Comparison of ENCODE assay signal across 13 mouse cellular contexts in the genomic region with DNA sequence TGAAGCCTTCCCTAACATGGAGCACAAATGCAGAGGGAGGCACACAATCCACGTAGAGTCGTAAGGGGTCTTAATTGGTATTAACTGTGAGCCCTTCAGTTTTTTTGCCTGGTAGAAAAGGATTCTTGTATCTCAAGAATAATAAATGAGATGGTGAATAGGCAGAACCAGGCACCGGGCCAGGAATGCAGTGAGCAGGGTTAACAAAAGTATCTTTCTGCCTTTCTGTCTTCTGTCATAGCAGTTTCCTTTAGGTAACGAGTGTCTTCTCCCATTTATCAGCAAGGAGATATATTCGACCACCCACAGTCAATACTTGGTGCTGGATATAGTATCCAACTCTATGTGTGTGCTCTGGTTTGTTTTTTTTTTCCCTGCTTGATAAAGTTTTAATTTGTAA. TPM values are rescaled to one million over a fixed set of nuclear protein-coding genes. Genes with fewer than 3 reads are reported as not detected.
DNase-seq lines count a peak whose midpoint lies in the region; ATAC-seq and TF ChIP-seq lines count a peak whose summit lies in the region.
"Had no signal": no experiment of that assay in that cellular context is flagged by ENCODE, and none has a peak within 500 bp of the region (broad histone marks: within the 10 kb centered on the region; RNA-seq: fewer than 3 reads in every experiment).

No protein-coding gene starts in this region.

- H3K4me2 ChIP-seq in hindbrain, embryonic 14.5 days (replicated peaks), result peak overlapping the region; percentile 39; the same call in 1 of the 2 replicates
- H3K4me2 ChIP-seq in hindbrain, embryonic 11.5 days (replicated peaks; ENCODE audit: low read depth, low read length), result no peak overlapping the region
- no peak overlapping the region for H3K4me2 ChIP-seq in lung, postnatal 0 days (replicated peaks; ENCODE audit: low read depth, low read length)
- no peak overlapping the region for H3K4me2 ChIP-seq in neural tube, embryonic 15.5 days

- no peaks in the 10 kb centered on the region for H3K27me3 ChIP-seq in hindbrain, embryonic 14.5 days (ENCODE audit: control insufficient read depth, insufficient read depth, low read length)
- no peaks in the 10 kb centered on the region for H3K27me3 ChIP-seq in hindbrain, embryonic 11.5 days (ENCODE audit: control insufficient read depth, insufficient read depth, low read length)
- H3K27me3 ChIP-seq in lung, postnatal 0 days (replicated peaks; ENCODE audit: insufficient read depth, low read length), result no peaks in the 10 kb centered on the region
- no peaks in the 10 kb centered on the region for H3K27me3 ChIP-seq in neural tube, embryonic 15.5 days (replicated peaks)
- H3K27me3 ChIP-seq: limb, embryonic 15.5 days had no signal

- no peak for TF ChIP-seq EP300 in lung, postnatal 0 days (IDR thresholded peaks at IDR 0.05)

- DNase-seq in adrenal gland, postnatal 25 days, result peak; percentile 67
- DNase-seq in adrenal gland, postnatal 4 days (ENCODE audit: low spot score in 2 of 2), result no peak
- DNase-seq in hindbrain, embryonic 14.5 days (ENCODE audit: low spot score), result no peak
- no peak for DNase-seq in hindbrain, embryonic 11.5 days (ENCODE audit: low spot score)
- no peak for DNase-seq in lung, postnatal 0 days (ENCODE audit: low spot score)
- DNase-seq in lung, adult 18-20 months, result no peak
- DNase-seq: cerebellum, adult 9-11 months; gastrocnemius, postnatal 10 days; thymus, postnatal 25 days had no signal

- H3K4me1 ChIP-seq in hindbrain, embryonic 14.5 days (replicated peaks; ENCODE audit: control insufficient read depth, insufficient read depth, low read length), result peaks cover 8% of the 10 kb centered on the region
- no peaks in the 10 kb centered on the region for H3K4me1 ChIP-seq in hindbrain, embryonic 11.5 days (replicated peaks; ENCODE audit: control insufficient read depth, insufficient read depth, low read length)
- H3K4me1 ChIP-seq in lung, postnatal 0 days (ENCODE audit: insufficient read depth, low read depth, low read length), result peaks cover 10% of the 10 kb centered on the region; the same call in 1 of the 2 replicates
- H3K4me1 ChIP-seq in neural tube, embryonic 15.5 days, result peaks cover 22% of the 10 kb centered on the region

- H3K36me3 ChIP-seq in hindbrain, embryonic 14.5 days (replicated peaks; ENCODE audit: control insufficient read depth, insufficient read depth), result no peaks in the 10 kb centered on the region
- no peaks in the 10 kb centered on the region for H3K36me3 ChIP-seq in hindbrain, embryonic 11.5 days (ENCODE audit: control insufficient read depth, insufficient read depth, low read length)
- H3K36me3 ChIP-seq in lung, postnatal 0 days (ENCODE audit: insufficient read depth, low read length), result no peaks in the 10 kb centered on the region
- H3K36me3 ChIP-seq in neural tube, embryonic 15.5 days, result no peaks in the 10 kb centered on the region
- H3K36me3 ChIP-seq: limb, embryonic 15.5 days had no signal

- no peak for TF ChIP-seq CTCF in lung, postnatal 0 days (IDR thresholded peaks at IDR 0.05)

- H3K9ac ChIP-seq in hindbrain, embryonic 14.5 days, result no peak overlapping the region
- no peak overlapping the region for H3K9ac ChIP-seq in hindbrain, embryonic 11.5 days (ENCODE audit: low read depth, low read length)
- H3K9ac ChIP-seq in lung, postnatal 0 days (replicated peaks; ENCODE audit: low read depth), result no peak overlapping the region
- H3K9ac ChIP-seq in neural tube, embryonic 15.5 days (replicated peaks), result no peak overlapping the region
- H3K9ac ChIP-seq: limb, embryonic 15.5 days had no signal

- H3K4me3 ChIP-seq in hindbrain, embryonic 14.5 days (replicated peaks; ENCODE audit: low read length), result no peak overlapping the region
- H3K4me3 ChIP-seq in hindbrain, embryonic 11.5 days (ENCODE audit: low read depth, low read length), result no peak overlapping the region
- no peak overlapping the region for H3K4me3 ChIP-seq in lung, postnatal 0 days (ENCODE audit: low read depth, low read length)
- H3K4me3 ChIP-seq in neural tube, embryonic 15.5 days (replicated peaks), result no peak overlapping the region
- H3K4me3 ChIP-seq: limb, embryonic 15.5 days had no signal

- H3K27ac ChIP-seq in hindbrain, embryonic 14.5 days, result peak overlapping the region; percentile 69
- H3K27ac ChIP-seq in hindbrain, embryonic 11.5 days (ENCODE audit: low read depth, low read length), result no peak overlapping the region
- peak overlapping the region; percentile 93; the same call in 1 of the 2 replicates for H3K27ac ChIP-seq in lung, postnatal 0 days (ENCODE audit: low read length)
- H3K27ac ChIP-seq in neural tube, embryonic 15.5 days (replicated peaks), result peak overlapping the region; percentile 79

- H3K9me3 ChIP-seq in hindbrain, embryonic 14.5 days (ENCODE audit: control insufficient read depth, low read length), result no peaks in the 10 kb centered on the region
- no peaks in the 10 kb centered on the region for H3K9me3 ChIP-seq in hindbrain, embryonic 11.5 days (ENCODE audit: control insufficient read depth, low read length)
- H3K9me3 ChIP-seq in lung, postnatal 0 days (ENCODE audit: low read length), result no peaks in the 10 kb centered on the region
- no peaks in the 10 kb centered on the region for H3K9me3 ChIP-seq in neural tube, embryonic 15.5 days (replicated peaks)
- H3K9me3 ChIP-seq: limb, embryonic 15.5 days had no signal

- ATAC-seq in hindbrain, embryonic 14.5 days (ENCODE audit: low FRiP score), result no peak
- no peak for ATAC-seq in hindbrain, embryonic 11.5 days (ENCODE audit: low FRiP score)
- no peak for ATAC-seq in lung, postnatal 0 days
- no peak for ATAC-seq in neural tube, embryonic 15.5 days (ENCODE audit: low FRiP score)
- no peak for ATAC-seq in megakaryocyte-erythroid progenitor cell, adult 5-6 weeks (replicated peaks; ENCODE audit: low FRiP score, low TSS enrichment, poor library complexity, severe bottlenecking)

- WGBS in hindbrain, embryonic 14.5 days, result 42% methylated on average over 5 of the region's 5 CpGs
- WGBS in hindbrain, embryonic 11.5 days, result 81% methylated on average over 5 of the region's 5 CpGs
- WGBS in lung, postnatal 0 days, result 44% methylated on average over 5 of the region's 5 CpGs
- 40% methylated on average over 5 of the region's 5 CpGs for WGBS in neural tube, embryonic 15.5 days

RNA-seq across cellular contexts. Expression of gene A830005F24Rik, which starts 40.1 kb away (rescaled TPM):
- total RNA-seq in adrenal gland, postnatal 25 days (2021), result not detected in 2 replicates
- not detected for total RNA-seq in adrenal gland, postnatal 4 days (2021)
- 2.9 and 3.4 TPM in 2 replicates for polyA plus RNA-seq in hindbrain, embryonic 14.5 days (2014; fragmentation: Nextera tagmentation; extraction: Ambion mirVana)
- polyA plus RNA-seq in hindbrain, embryonic 11.5 days (2014; fragmentation: Nextera tagmentation; extraction: Ambion mirVana), result 3.0 and 4.6 TPM in 2 replicates
- polyA plus RNA-seq in lung, postnatal 0 days (2015; fragmentation: Nextera tagmentation; extraction: Ambion mirVana), result 0.41 TPM in 1 of 2 replicates, not detected in the other
- 3.0 and 3.4 TPM in 2 replicates for polyA plus RNA-seq in neural tube, embryonic 15.5 days (2015; fragmentation: Nextera tagmentation; extraction: Ambion mirVana)
- total RNA-seq in megakaryocyte-erythroid progenitor cell, adult 5-6 weeks (2014; fragmentation: Nextera tagmentation), result not detected in 2 replicates
- 3.8 TPM in 1 of 2 replicates, not detected in the other for total RNA-seq in megakaryocyte-erythroid progenitor cell, adult 5-6 weeks (2017)
- total RNA-seq: gastrocnemius, postnatal 10 days; megakaryocyte, adult 5-6 weeks had no signal

RNA-seq across cellular contexts. Expression of gene Zfp169, which starts 40.3 kb away (rescaled TPM):
- 9.4 and 12.2 TPM in 2 replicates for total RNA-seq in adrenal gland, postnatal 25 days (2021)
- 10 to 100 TPM; 11.7 to 12.0 TPM for total RNA-seq in adrenal gland, postnatal 4 days (2021)
- 6.8 and 9.4 TPM in 2 replicates for polyA plus RNA-seq in hindbrain, embryonic 14.5 days (2014; fragmentation: Nextera tagmentation; extraction: Ambion mirVana)
- 7.9 and 8.9 TPM in 2 replicates for polyA plus RNA-seq in hindbrain, embryonic 11.5 days (2014; fragmentation: Nextera tagmentation; extraction: Ambion mirVana)
- polyA plus RNA-seq in lung, postnatal 0 days (2015; fragmentation: Nextera tagmentation; extraction: Ambion mirVana), result 1.3 and 1.6 TPM in 2 replicates
- polyA plus RNA-seq in neural tube, embryonic 15.5 days (2015; fragmentation: Nextera tagmentation; extraction: Ambion mirVana), result 4.8 and 4.9 TPM in 2 replicates
- 11.6 and 16.1 TPM in 2 replicates for total RNA-seq in megakaryocyte-erythroid progenitor cell, adult 5-6 weeks (2014; fragmentation: Nextera tagmentation)
- total RNA-seq in megakaryocyte-erythroid progenitor cell, adult 5-6 weeks (2017), result 3.5 and 12.6 TPM in 2 replicates
